Mouse (Mus musculus) CH12.LX (cell line): ENCODE measurements around the gene Fkbp7. TPM values are rescaled to one million over a fixed set of nuclear protein-coding genes. Genes with fewer than 3 reads are reported as not detected.

ENCODE experiments used
- DNase-seq: peaks from one replicate; pipeline ENCODE4 v3.0.0-alpha.2; 2013; ENCODE audit errors: extremely low read depth
- H3K27ac ChIP-seq: 2 replicates; pipeline ENCODE4 v1.5.1; 2012; ENCODE audit warnings: low read depth, mild to moderate bottlenecking, control low read depth, moderate library complexity; ENCODE audit not compliant: insufficient read depth
- H3K27me3 ChIP-seq: replicated peaks from 2 replicates; pipeline ENCODE3; 2012; ENCODE audit warnings: inconsistent platforms
- H3K36me3 ChIP-seq, 2 experiments: replicated peaks in 1 of 2; 2 replicates each; pipeline versions ENCODE3 to v1.6.1; 2012; ENCODE audit warnings: inconsistent platforms in 1 of 2, low read length in 1 of 2, mild to moderate bottlenecking in 1 of 2, mixed read lengths in 1 of 2, moderate library complexity in 1 of 2; ENCODE audit not compliant: control insufficient read depth in 1 of 2, insufficient read depth in 1 of 2
- H3K4me1 ChIP-seq, 2 experiments: 2 replicates each; pipeline ENCODE4 v1.6.1; 2012; ENCODE audit warnings: inconsistent platforms in 1 of 2, moderate library complexity in 1 of 2; ENCODE audit not compliant: insufficient read depth in 2 of 2, control insufficient read depth in 1 of 2
- H3K4me2 ChIP-seq: 2 replicates; pipeline ENCODE4 v1.6.1; 2012; ENCODE audit warnings: low read depth, mild to moderate bottlenecking, control low read depth; ENCODE audit not compliant: poor library complexity, insufficient read depth, severe bottlenecking
- H3K4me3 ChIP-seq, 3 experiments: fragments of 150-350 bp in 1 of 3; sonication (generic) in 1 of 3; replicated peaks in 1 of 3; 2 replicates each; pipeline versions ENCODE3 to v1.5.1; 2011 to 2012; ENCODE audit warnings: low read depth in 2 of 3, low read length in 2 of 3, mild to moderate bottlenecking in 2 of 3, moderate library complexity in 2 of 3, control low read depth in 1 of 3, improper control_type of control experiment in 1 of 3, inconsistent platforms in 1 of 3, mixed read lengths in 1 of 3; ENCODE audit not compliant: poor library complexity in 1 of 3
- H3K79me2 ChIP-seq: replicated peaks from 2 replicates; pipeline ENCODE4 v1.6.1; 2012; ENCODE audit warnings: mild to moderate bottlenecking, moderate library complexity; ENCODE audit not compliant: control insufficient read depth, poor library complexity, insufficient read depth, severe bottlenecking; ENCODE audit errors: extremely low read depth
- H3K9ac ChIP-seq: 2 replicates; pipeline ENCODE4 v1.6.1; 2012; ENCODE audit warnings: low read depth, mild to moderate bottlenecking, control low read depth, moderate library complexity; ENCODE audit not compliant: insufficient read depth
- H3K9me3 ChIP-seq: replicated peaks from 2 replicates; pipeline ENCODE3; 2012; ENCODE audit warnings: low read length, inconsistent platforms, mixed read lengths
- BHLHE40 ChIP-seq: IDR thresholded peaks from 2 replicates; pipeline ENCODE4 v1.6.1; 2011; ENCODE audit warnings: mild to moderate bottlenecking, low read depth, low read length, improper control_type of control experiment
- CHD2 ChIP-seq: IDR thresholded peaks from 2 replicates; pipeline ENCODE4 v1.6.1; 2011; ENCODE audit warnings: low read length, improper control_type of control experiment
- CTCF ChIP-seq, 2 experiments: IDR thresholded peaks in 1 of 2; conservative IDR thresholded peaks in 1 of 2; 2 replicates each; pipeline ENCODE4 v1.5.1; 2011 to 2012; ENCODE audit warnings: low read depth in 2 of 2, low read length in 2 of 2, improper control_type of control experiment in 1 of 2, inconsistent platforms in 1 of 2, mild to moderate bottlenecking in 1 of 2, moderate library complexity in 1 of 2
- HCFC1 ChIP-seq: IDR thresholded peaks from 2 replicates; pipeline ENCODE4 v1.6.1; 2012; ENCODE audit warnings: low read depth, mild to moderate bottlenecking, inconsistent platforms, low read length, improper control_type of control experiment
- IRF4 ChIP-seq: IDR thresholded peaks from 2 replicates; pipeline ENCODE4 v1.6.1; 2014; ENCODE audit warnings: low read depth, mild to moderate bottlenecking, inconsistent platforms, low read length, improper control_type of control experiment
- JUN ChIP-seq: IDR thresholded peaks from 2 replicates; pipeline ENCODE4 v1.6.1; 2011; ENCODE audit warnings: low read depth, mild to moderate bottlenecking, low read length, improper control_type of control experiment, moderate library complexity; ENCODE audit not compliant: insufficient read depth
- KAT2A ChIP-seq: IDR thresholded peaks from 2 replicates; pipeline ENCODE4 v1.6.1; 2012; ENCODE audit warnings: low read length, improper control_type of control experiment, inconsistent platforms; ENCODE audit not compliant: insufficient replicate concordance
- MAFK ChIP-seq: IDR thresholded peaks from 2 replicates; pipeline ENCODE4 v1.6.1; 2011; ENCODE audit warnings: low read length, improper control_type of control experiment; ENCODE audit not compliant: insufficient replicate concordance
- MEF2A ChIP-seq: IDR thresholded peaks from 2 replicates; pipeline ENCODE4 v1.6.1; 2014; ENCODE audit warnings: low read depth, mild to moderate bottlenecking, inconsistent platforms, low read length, improper control_type of control experiment, borderline replicate concordance
- MYC ChIP-seq: IDR thresholded peaks from 2 replicates; pipeline ENCODE4 v1.6.1; 2011; ENCODE audit warnings: low read depth, mild to moderate bottlenecking, improper control_type of control experiment, low read length
- NELFE ChIP-seq: IDR thresholded peaks from 2 replicates; pipeline ENCODE4 v1.6.1; 2011; ENCODE audit warnings: low read depth, low read length, improper control_type of control experiment
- NRF1 ChIP-seq: IDR thresholded peaks from 2 replicates; pipeline ENCODE4 v1.6.1; 2014; ENCODE audit warnings: low read depth, mild to moderate bottlenecking, inconsistent platforms, low read length, improper control_type of control experiment, moderate library complexity
- PAX5 ChIP-seq: IDR thresholded peaks from 2 replicates; pipeline ENCODE4 v1.6.1; 2012; ENCODE audit warnings: low read length, inconsistent platforms, mixed read lengths
- POLR2A ChIP-seq: IDR thresholded peaks from 2 replicates; pipeline ENCODE4 v1.6.1; 2011; ENCODE audit warnings: low read depth, mild to moderate bottlenecking, improper control_type of control experiment, low read length
- POLR2AphosphoS2 ChIP-seq: IDR thresholded peaks from 2 replicates; pipeline ENCODE4 v1.6.1; 2011; ENCODE audit warnings: low read depth, low read length, improper control_type of control experiment
- RAD21 ChIP-seq: IDR thresholded peaks from 2 replicates; pipeline ENCODE4 v1.6.1; 2011; ENCODE audit warnings: low read depth, mild to moderate bottlenecking, low read length, improper control_type of control experiment, moderate library complexity
- RCOR1 ChIP-seq: conservative IDR thresholded peaks from 2 replicates; pipeline ENCODE4 v1.6.1; 2012; ENCODE audit warnings: low read depth, mild to moderate bottlenecking, inconsistent platforms, low read length, improper control_type of control experiment
- SIN3A ChIP-seq: IDR thresholded peaks from 2 replicates; pipeline ENCODE4 v1.6.1; 2012; ENCODE audit warnings: low read length, improper control_type of control experiment, inconsistent platforms
- SMC3 ChIP-seq: IDR thresholded peaks from 2 replicates; pipeline ENCODE4 v1.6.1; 2011; ENCODE audit warnings: low read depth, low read length, improper control_type of control experiment
- TBP ChIP-seq: conservative IDR thresholded peaks from 2 replicates; pipeline ENCODE4 v1.6.1; 2011; ENCODE audit warnings: low read depth, low read length, improper control_type of control experiment
- UBTF ChIP-seq: IDR thresholded peaks from 2 replicates; pipeline ENCODE4 v1.6.1; 2012; ENCODE audit warnings: low read depth, mild to moderate bottlenecking, inconsistent platforms, low read length, improper control_type of control experiment, moderate library complexity
- USF1 ChIP-seq: IDR thresholded peaks from 2 replicates; pipeline ENCODE4 v1.6.1; 2014; ENCODE audit warnings: low read depth, mild to moderate bottlenecking, inconsistent platforms, low read length, improper control_type of control experiment
- ZNF384 ChIP-seq: IDR thresholded peaks from 2 replicates; pipeline ENCODE4 v1.6.1; 2012; ENCODE audit warnings: low read depth, low read length, improper control_type of control experiment, inconsistent platforms
- dilution Hi-C: fragments of 300-500 bp; cut with MboI; formaldehyde crosslinking; loops from 2 replicates; pipeline ENCODE4 v1.14.3; 2020; ENCODE audit warnings: low sequenced_read_pairs; ENCODE audit not compliant: extremely low pct_unique_long_range_greater_than_20kb, extremely low pct_ligation_motif_present
- in situ Hi-C: fragments of 300-500 bp; cut with MboI; formaldehyde crosslinking; loops from 3 replicates; pipeline ENCODE4 v1.14.3; 2019; ENCODE audit warnings: low sequenced_read_pairs, low pct_ligation_motif_present, low pct_unique_long_range_greater_than_20kb, mixed read lengths
- polyA plus RNA-seq: library from polyadenylated mRNA; unstranded; fragments of >175 nt; gene quantifications from 2 replicates; pipeline ENCODE4 v1.2.1, GENCODE M21; 2012; ENCODE audit warnings: low read depth; ENCODE audit not compliant: insufficient read length
- total RNA-seq, 2 experiments: library from RNA; depleted of rRNA; stranded (reverse); fragments of 300-350 nt in 1 of 2; fragments of >200 nt in 1 of 2; gene quantifications; 2 replicates each; pipeline ENCODE4 v1.2.3; 2012 to 2014

The Fkbp7 gene
- total and polyA plus RNA-seq, 3 experiments: 1.5 to 1.7 (median 1.5) TPM

- H3K9me3 ChIP-seq: peaks cover 25% of the 10 kb centered on the region
Observed at GRCm38 (mm10) chr2:76714984-76715383, 42.1 kb upstream of the Fkbp7 start.

GRCm38 (mm10) chr2:76708512-76708911, 35.6 kb upstream of the Fkbp7 start:
- TF ChIP-seq MAFK: peak; percentile 99
- TF ChIP-seq RCOR1: no peak
- no peaks in the 10 kb centered on the region for H3K79me2 ChIP-seq
- H3K36me3 ChIP-seq: peaks cover 62 to 79% of the 10 kb centered on the region in 2 experiments
- H3K27ac ChIP-seq: no peak overlapping the region
- H3K4me1 ChIP-seq: peaks cover 0 to 3% of the 10 kb centered on the region in 2 experiments; a peak in 2 of 4 replicates
- H3K4me2 ChIP-seq: no peak overlapping the region
- H3K4me3 ChIP-seq: no peak overlapping the region
- no peaks in the 10 kb centered on the region for H3K27me3 ChIP-seq
- H3K9ac ChIP-seq: no peak overlapping the region
- peaks cover 37% of the 10 kb centered on the region for H3K9me3 ChIP-seq
- DNase-seq: peak; percentile 17
- in situ Hi-C loops: no loop called here
- dilution Hi-C loops: no loop called here

More at GRCm38 (mm10) chr2:76714984-76715383, 42.1 kb upstream of the Fkbp7 start:
- DNase-seq: peak; percentile 56
- in situ Hi-C loops (no loop called here), dilution Hi-C loops (no loop called here)
- Histone ChIP-seq H3K27ac (no peak overlapping the region), H3K79me2 (no peaks in the 10 kb centered on the region), H3K36me3 (peaks cover 86 to 88% of the 10 kb centered on the region in 2 experiments), H3K4me3 (no peak overlapping the region), H3K4me1 (no peaks in the 10 kb centered on the region), H3K9ac (no peak overlapping the region), H3K4me2 (no peak overlapping the region), H3K27me3 (no peaks in the 10 kb centered on the region)
- no peak for TF ChIP-seq HCFC1
- TF ChIP-seq SIN3A: no peak
- no peak for TF ChIP-seq IRF4
- no peak for TF ChIP-seq UBTF
- peak; percentile 34 to 42; a peak in 3 of 4 replicates for TF ChIP-seq CTCF (conservative IDR thresholded peaks at IDR 0.05 in 1 of 2, IDR thresholded peaks at IDR 0.05 in 1 of 2; ENCODE audit: low read depth in 2 of 2, low read length in 2 of 2)
- no peak for TF ChIP-seq MYC
- TF ChIP-seq RAD21: peak; percentile 6

- dilution Hi-C loops: no loop called here
- Histone ChIP-seq H3K9me3 (peaks cover 19% of the 10 kb centered on the region), H3K27ac (no peak overlapping the region), H3K9ac (no peak overlapping the region), H3K27me3 (no peaks in the 10 kb centered on the region), H3K4me3 (no peak overlapping the region), H3K4me1 (peaks cover 0 to 13% of the 10 kb centered on the region in 2 experiments; a peak in 2 of 4 replicates), H3K36me3 (peaks cover 35 to 75% of the 10 kb centered on the region in 2 experiments), H3K4me2 (no peak overlapping the region), H3K79me2 (no peaks in the 10 kb centered on the region)
- in situ Hi-C loops: no loop called here
- DNase-seq: no peak
- no peak for TF ChIP-seq SIN3A
- TF ChIP-seq POLR2AphosphoS2: no peak
- TF ChIP-seq CTCF (conservative IDR thresholded peaks at IDR 0.05 in 1 of 2, IDR thresholded peaks at IDR 0.05 in 1 of 2; ENCODE audit: low read depth in 2 of 2, low read length in 2 of 2): no peak
- TF ChIP-seq KAT2A: no peak
- TF ChIP-seq UBTF: no peak
- no peak for TF ChIP-seq BHLHE40
- TF ChIP-seq TBP: no peak
- no peak for TF ChIP-seq CHD2
- no peak for TF ChIP-seq NRF1
- no peak for TF ChIP-seq POLR2A
- no peak for TF ChIP-seq USF1
- TF ChIP-seq MEF2A: no peak
- no peak for TF ChIP-seq ZNF384
- TF ChIP-seq RCOR1: no peak
- TF ChIP-seq HCFC1: no peak
- TF ChIP-seq SMC3: no peak
- no peak for TF ChIP-seq JUN
- TF ChIP-seq IRF4: no peak
- TF ChIP-seq PAX5: no peak
- TF ChIP-seq NELFE: no peak
Observed at GRCm38 (mm10) chr2:76705655-76706054, 32.7 kb upstream of the Fkbp7 start.
